Mouse (Mus musculus): Measurements from ENCODE around the gene H2afj.

H2afj gene

GRCm38 (mm10) chr6:136804705-136805408 is 3.2 kb upstream of the H2afj start:
- in situ Hi-C loops (cut with MboI, MseI): loop anchor here (5.0 to 25.0 kb wide), 4 partner anchors 160 to 1883 kb away; partner anchors contain the start of genes Cdkn1b (in 1 of the 2) and Strap (in 1 of the 2)

- in situ Hi-C loops (cut with MboI, MseI): loop anchor here (5.0 to 25.0 kb wide), 4 partner anchors 159 to 1883 kb away; partner anchors contain the start of genes Cdkn1b (in 1 of the 2) and Strap (in 1 of the 2)
Observed at GRCm38 (mm10) chr6:136805409-136805775, 2.7 kb upstream of the H2afj start.

GRCm38 (mm10) chr6:136806819-136807218 is 1.2 kb upstream of the H2afj start:
- in situ Hi-C loops (cut with MboI, MseI): loop anchor here (5.0 to 25.0 kb wide), 4 partner anchors 158 to 1885 kb away; partner anchors contain the start of genes Cdkn1b (in 1 of the 2) and Strap (in 1 of the 2)

- in situ Hi-C loops (cut with MboI, MseI): loop anchor here (5.0 to 25.0 kb wide), 4 partner anchors 157 to 1885 kb away; partner anchors contain the start of genes Cdkn1b (in 1 of the 2) and Strap (in 1 of the 2)
Observed at GRCm38 (mm10) chr6:136807395-136808013, 540 bp upstream of the H2afj start.

- in situ Hi-C loops (cut with MboI, MseI): loop anchor here (5.0 to 25.0 kb wide), 4 partner anchors 156 to 1886 kb away; partner anchors contain the start of genes Cdkn1b (in 1 of the 2) and Strap (in 1 of the 2)
Observed at GRCm38 (mm10) chr6:136808631-136809046, 595 bp downstream of the H2afj start.

GRCm38 (mm10) chr6:136809077-136809476 is 1.0 kb downstream of the H2afj start:
- in situ Hi-C loops (cut with MboI, MseI): loop anchor here (5.0 to 25.0 kb wide), 4 partner anchors 156 to 1887 kb away; partner anchors contain the start of genes Cdkn1b (in 1 of the 2) and Strap (in 1 of the 2)

- in situ Hi-C loops (cut with MboI, MseI): loop anchor here (5.0 to 25.0 kb wide), 4 partner anchors 155 to 1887 kb away; partner anchors contain the start of genes Cdkn1b (in 1 of the 2) and Strap (in 1 of the 2)
Observed at GRCm38 (mm10) chr6:136809673-136810072, 1.6 kb downstream of the H2afj start.

- in situ Hi-C loops (cut with MboI, MseI): loop anchor here in 1 of 2 experiments (25.0 kb wide), 1 partner anchor 926 kb away; the partner anchor contains the start of gene Strap
Observed at GRCm38 (mm10) chr6:136811196-136811595, 3.2 kb downstream of the H2afj start.

- in situ Hi-C loops (cut with MboI, MseI): loop anchor here in 1 of 2 experiments (25.0 kb wide), 1 partner anchor 924 kb away; the partner anchor contains the start of gene Strap
Observed at GRCm38 (mm10) chr6:136813117-136813516, 5.1 kb downstream of the H2afj start.

GRCm38 (mm10) chr6:136815381-136815780 is 7.3 kb downstream of the H2afj start:
- in situ Hi-C loops (cut with MboI, MseI): loop anchor here in 1 of 2 experiments (5.0 to 25.0 kb wide), 2 partner anchors 107 to 922 kb away; partner anchors contain the start of genes Erp27, Pde6h and Strap

- in situ Hi-C loops (cut with MboI, MseI): loop anchor here in 1 of 2 experiments (5.0 to 25.0 kb wide), 2 partner anchors 105 to 920 kb away; partner anchors contain the start of genes Erp27, Pde6h and Strap
Observed at GRCm38 (mm10) chr6:136816826-136817225, 8.8 kb downstream of the H2afj start.

GRCm38 (mm10) chr6:136817549-136817948 is 9.5 kb downstream of the H2afj start:
- in situ Hi-C loops (cut with MboI, MseI): loop anchor here in 1 of 2 experiments (5.0 to 25.0 kb wide), 2 partner anchors 105 to 920 kb away; partner anchors contain the start of genes Erp27, Pde6h and Strap

GRCm38 (mm10) chr6:136820381-136820780 is 12.3 kb downstream of the H2afj start:
- in situ Hi-C loops (cut with MboI, MseI): loop anchor here in 1 of 2 experiments (25.0 kb wide), 1 partner anchor 917 kb away; the partner anchor contains the start of gene Strap

- in situ Hi-C loops (cut with MboI, MseI): loop anchor here in 1 of 2 experiments (25.0 kb wide), 1 partner anchor 916 kb away; the partner anchor contains the start of gene Strap
Observed at GRCm38 (mm10) chr6:136821086-136821485, 13.0 kb downstream of the H2afj start.

- in situ Hi-C loops (cut with MboI, MseI): loop anchor here in 1 of 2 experiments (25.0 kb wide), 1 partner anchor 912 kb away; the partner anchor contains the start of gene Strap
Observed at GRCm38 (mm10) chr6:136824987-136825386, 16.9 kb downstream of the H2afj start.

GRCm38 (mm10) chr6:136827116-136827515 is 19.1 kb downstream of the H2afj start:
- in situ Hi-C loops (cut with MboI, MseI): no loop called here

- in situ Hi-C loops (cut with MboI, MseI): no loop called here
Observed at GRCm38 (mm10) chr6:136827516-136827880, 19.5 kb downstream of the H2afj start, which contains the start of gene BC049715. BC049715 (plus strand) TSS chr6:136827626.

- in situ Hi-C loops (cut with MboI, MseI): no loop called here
Observed at GRCm38 (mm10) chr6:136827881-136828561, 20.0 kb downstream of the H2afj start, which contains the start of gene Wbp11. Wbp11 (minus strand) TSS chr6:136828233.

- in situ Hi-C loops (cut with MboI, MseI): no loop called here
Observed at GRCm38 (mm10) chr6:136828681-136829080, 20.6 kb downstream of the H2afj start.

- in situ Hi-C loops (cut with MboI, MseI): loop anchor here in 1 of 2 experiments (5.0 kb wide), 1 partner anchor 91 kb away; the partner anchor contains the start of genes Erp27 and Pde6h
Observed at GRCm38 (mm10) chr6:136831712-136832111, 23.7 kb downstream of the H2afj start.

All from T-helper 17 cell (primary cell).